Mouse (Mus musculus) lung, adult 2 months (tissue): ENCODE measurements around the gene Acot8. TPM values are rescaled to one million over a fixed set of nuclear protein-coding genes. Genes with fewer than 3 reads are reported as not detected.

Source experiments
- DNase-seq: peaks from one replicate; pipeline ENCODE4 v3.0.0; 2022
- H3K4me1 ChIP-seq: fragments of 200-500 bp; 2 replicates; pipeline ENCODE4 v1.6.1; 2011; ENCODE audit warnings: low read length; ENCODE audit not compliant: control insufficient read depth, insufficient read depth
- H3K4me3 ChIP-seq: fragments of 200-500 bp; replicated peaks from 2 replicates; pipeline ENCODE3; 2011; ENCODE audit warnings: low read depth, mild to moderate bottlenecking, control low read depth, low read length; ENCODE audit errors: extremely low read depth
- CTCF ChIP-seq: fragments of 200-500 bp; IDR thresholded peaks from 2 replicates; pipeline ENCODE4 v1.5.1; 2011; ENCODE audit warnings: mild to moderate bottlenecking, low read length, control low read depth; ENCODE audit not compliant: insufficient read depth
- POLR2A ChIP-seq: fragments of 200-500 bp; IDR thresholded peaks from 2 replicates; pipeline ENCODE4 v1.6.1; 2011; ENCODE audit warnings: low read depth, mild to moderate bottlenecking, control low read depth, low read length, borderline replicate concordance; ENCODE audit errors: extremely low read depth
- whole genome bisulfite sequencing: fragments of 180-500 bp; shearing (Covaris S2); methylation state at CpG from one replicate; pipeline ENCODE4 v1.1.7; 2018; 5-methylcytosine and 5-hydroxymethylcytosine counted together
- polyA plus RNA-seq: library from polyadenylated mRNA; depleted of rRNA; stranded (reverse); fragments of >200 nt; gene quantifications from 2 replicates; pipeline ENCODE4 v1.2.3, GENCODE M21; 2012

The Acot8 gene
- polyA plus RNA-seq, 1 experiment: 35.7 TPM

DNA sequence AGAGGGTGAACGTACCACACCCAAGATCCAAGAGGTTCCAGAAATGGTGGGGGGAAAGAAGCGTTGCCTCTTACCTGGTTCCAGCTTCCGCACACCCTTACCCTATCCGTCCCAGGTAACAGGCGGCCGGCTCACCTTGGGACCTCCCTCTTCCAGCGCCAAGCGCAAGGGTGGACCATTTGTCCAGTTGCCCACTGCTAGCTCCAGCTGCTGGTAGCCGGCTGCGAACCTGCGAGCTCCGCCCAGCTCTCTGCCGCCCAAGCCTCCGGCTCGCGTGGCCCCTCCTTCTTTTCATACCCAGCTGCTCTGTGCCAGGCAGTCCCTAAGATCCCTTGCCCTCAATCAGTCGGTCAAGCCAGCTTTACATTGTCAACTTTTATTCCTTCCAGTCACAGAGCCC lies 27.9 kb downstream of the Acot8 start:
- WGBS: 65% methylated on average over 17 of the region's 17 CpGs
- H3K4me1 ChIP-seq: peaks cover 6% of the 10 kb centered on the region; the same call in 1 of the 2 replicates
- no peak overlapping the region for H3K4me3 ChIP-seq
- no peak for DNase-seq
- TF ChIP-seq POLR2A (no peak), CTCF (no peak)

GRCm38 (mm10) chr2:164776130-164776529 lies 28.6 kb downstream of the Acot8 start:
- no peak for TF ChIP-seq POLR2A
- no peak for TF ChIP-seq CTCF
- H3K4me3 ChIP-seq: no peak overlapping the region
- peaks cover 6% of the 10 kb centered on the region; the same call in 1 of the 2 replicates for H3K4me1 ChIP-seq
- no peak for DNase-seq
- 67% methylated on average over 6 of the region's 6 CpGs for WGBS

DNA sequence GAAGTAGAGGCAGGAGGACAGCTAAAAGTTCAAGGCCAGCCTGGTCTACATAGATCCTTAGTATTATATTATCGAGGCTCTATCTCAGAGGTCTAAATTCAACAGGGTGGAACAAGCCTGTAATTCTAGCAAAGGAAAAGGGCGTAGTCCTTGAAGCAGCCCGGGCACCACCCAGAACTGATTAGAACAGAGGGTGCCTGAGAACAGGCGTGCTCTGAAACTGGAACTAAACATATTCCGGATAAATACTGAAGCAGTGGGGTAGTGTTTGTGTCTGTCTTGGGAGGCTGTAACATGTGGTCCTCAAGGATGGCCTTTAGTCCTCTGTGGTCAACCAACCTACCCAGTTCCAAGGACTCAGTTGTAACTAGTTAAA lies 30.7 kb downstream of the Acot8 start:
- no peak overlapping the region for H3K4me3 ChIP-seq
- H3K4me1 ChIP-seq: peaks cover 6% of the 10 kb centered on the region; the same call in 1 of the 2 replicates
- 41% methylated on average over 5 of the region's 5 CpGs for WGBS
- no peak for DNase-seq
- TF ChIP-seq CTCF (no peak), POLR2A (no peak)

GRCm38 (mm10) chr2:164773229-164773988 lies 31.3 kb downstream of the Acot8 start:
- Histone ChIP-seq H3K4me3 (no peak overlapping the region), H3K4me1 (peaks cover 6% of the 10 kb centered on the region; the same call in 1 of the 2 replicates)
- DNase-seq: no peak
- TF ChIP-seq CTCF: no peak
- no peak for TF ChIP-seq POLR2A
- 77% methylated on average over 14 of the region's 14 CpGs for WGBS

DNA sequence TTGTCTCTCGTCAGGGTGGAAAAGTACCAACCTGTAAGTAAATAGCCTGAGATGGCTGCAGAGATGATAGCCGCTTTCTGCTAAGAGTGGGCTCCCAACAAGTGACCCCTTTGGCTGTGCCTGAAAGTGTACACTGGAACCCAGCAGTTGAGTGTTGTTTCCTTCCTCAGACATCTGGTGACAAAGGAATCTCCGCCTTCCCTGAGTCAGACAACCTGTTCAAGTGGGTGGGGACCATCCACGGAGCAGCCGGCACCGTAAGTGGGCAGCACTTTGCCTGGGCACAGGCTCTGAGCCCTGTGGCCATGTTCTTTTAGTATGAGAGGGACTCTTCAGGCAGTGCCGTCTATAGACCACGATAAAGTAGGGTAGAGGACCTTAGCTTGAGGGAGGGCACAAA lies 33.6 kb downstream of the Acot8 start:
- TF ChIP-seq CTCF: no peak
- DNase-seq: no peak
- no peak overlapping the region for H3K4me3 ChIP-seq
- WGBS: 47% methylated on average over 8 of the region's 8 CpGs
- peaks cover 6% of the 10 kb centered on the region; the same call in 1 of the 2 replicates for H3K4me1 ChIP-seq

- WGBS: 1% methylated on average over 15 of the region's 15 CpGs
- peaks cover 6% of the 10 kb centered on the region; the same call in 1 of the 2 replicates for H3K4me1 ChIP-seq
- no peak overlapping the region for H3K4me3 ChIP-seq
- TF ChIP-seq CTCF (no peak), POLR2A (no peak)
- DNase-seq: no peak
Measured at GRCm38 (mm10) chr2:164770279-164770678, 34.4 kb downstream of the Acot8 start.

GRCm38 (mm10) chr2:164769258-164770037 lies 35.2 kb downstream of the Acot8 start, which contains the start of gene Ube2c:
Gene Ube2c (plus strand): TSS chr2:164769898.
- Histone ChIP-seq H3K4me3 (peak within 1 kb of the TSS; percentile 66), H3K4me1 (peaks cover 6% of the 10 kb centered on the region; the same call in 1 of the 2 replicates)
- TF ChIP-seq CTCF (no peak), POLR2A (0 out of 2 replicates have a peak, but pooled peaks have one; percentile 4)
- peak; percentile 96 for DNase-seq
- WGBS: 1% methylated on average over 53 of the region's 53 CpGs

GRCm38 (mm10) chr2:164767812-164768540 lies 36.7 kb downstream of the Acot8 start:
- no peak overlapping the region for H3K4me3 ChIP-seq
- TF ChIP-seq POLR2A (no peak), CTCF (no peak)
- DNase-seq: no peak
- H3K4me1 ChIP-seq: no peaks in the 10 kb centered on the region
- WGBS: 89% methylated on average over 15 of the region's 15 CpGs

GRCm38 (mm10) chr2:164765841-164766240 lies 38.8 kb downstream of the Acot8 start:
- H3K4me1 ChIP-seq: no peaks in the 10 kb centered on the region
- DNase-seq: no peak
- TF ChIP-seq CTCF: no peak
- 82% methylated on average over 3 of the region's 3 CpGs for WGBS
- H3K4me3 ChIP-seq: no peak overlapping the region

DNA sequence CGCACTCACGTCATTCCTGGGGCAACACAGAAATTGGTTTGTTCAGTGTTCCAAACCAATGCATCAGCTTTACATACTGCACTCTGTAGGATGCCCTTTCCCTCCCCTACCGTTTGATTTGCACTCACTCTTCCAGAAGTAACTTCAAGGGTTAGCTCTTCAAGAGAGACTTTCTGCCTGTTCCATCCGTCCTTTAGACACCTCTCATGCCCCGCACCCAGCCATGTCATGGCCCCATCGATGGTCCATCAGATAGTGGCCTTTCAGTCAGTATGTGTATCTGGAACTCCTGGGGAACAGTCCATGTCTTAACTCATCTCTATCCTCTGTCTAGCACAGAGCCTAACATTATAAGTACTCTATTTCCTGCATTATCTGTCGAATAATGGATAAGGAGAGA lies 42.1 kb downstream of the Acot8 start:
- no peaks in the 10 kb centered on the region for H3K4me1 ChIP-seq
- 81% methylated on average over 7 of the region's 7 CpGs for WGBS
- TF ChIP-seq CTCF: no peak
- no peak for TF ChIP-seq POLR2A
- no peak overlapping the region for H3K4me3 ChIP-seq
- no peak for DNase-seq
